Mouse (Mus musculus) hindbrain, embryonic 16.5 days (tissue): Measurements from ENCODE around the gene Apoa1. TPM values are rescaled to one million over a fixed set of nuclear protein-coding genes. Genes with fewer than 3 reads are reported as not detected.

Experiments used
- ATAC-seq: fragments of 200-750 bp; cut with Nextera tagmentation; 2 replicates; pipeline ENCODE4 v1.8.0; 2017; ENCODE audit warnings: moderate TSS enrichment, moderate library complexity
- H3K27ac ChIP-seq: fragments of 300-500 bp; sonication (generic); 2 replicates; pipeline ENCODE4 v1.5.1; 2014; ENCODE audit warnings: low read depth, mild to moderate bottlenecking, control low read depth, low read length, moderate library complexity
- H3K27me3 ChIP-seq: fragments of 300-500 bp; sonication (generic); replicated peaks from 2 replicates; pipeline ENCODE4 v1.6.1; 2014; ENCODE audit warnings: low read length; ENCODE audit not compliant: control insufficient read depth, insufficient read depth
- H3K36me3 ChIP-seq: fragments of 300-500 bp; sonication (generic); 2 replicates; pipeline ENCODE4 v1.6.1; 2014; ENCODE audit warnings: mild to moderate bottlenecking, low read length, moderate library complexity, mixed read lengths; ENCODE audit not compliant: control insufficient read depth, insufficient read depth
- H3K4me1 ChIP-seq: fragments of 300-500 bp; sonication (generic); 2 replicates; pipeline ENCODE4 v1.6.1; 2014; ENCODE audit warnings: low read depth, low read length; ENCODE audit not compliant: control insufficient read depth, insufficient read depth
- H3K4me2 ChIP-seq: fragments of 300-500 bp; sonication (generic); 2 replicates; pipeline ENCODE4 v1.6.1; 2014; ENCODE audit warnings: mild to moderate bottlenecking, low read length, control low read depth, moderate library complexity
- H3K4me3 ChIP-seq: fragments of 300-500 bp; sonication (generic); 2 replicates; pipeline ENCODE4 v1.5.1; 2014; ENCODE audit warnings: mild to moderate bottlenecking, low read length, control low read depth, moderate library complexity
- H3K9ac ChIP-seq: fragments of 300-500 bp; sonication (generic); 2 replicates; pipeline ENCODE4 v1.6.1; 2014; ENCODE audit warnings: low read depth, mild to moderate bottlenecking, control low read depth, low read length, moderate library complexity
- H3K9me3 ChIP-seq: fragments of 300-500 bp; sonication (generic); 2 replicates; pipeline ENCODE4 v1.6.1; 2014; ENCODE audit warnings: mild to moderate bottlenecking, low read length, moderate library complexity; ENCODE audit not compliant: control insufficient read depth
- WGBS: fragments of 180-500 bp; shearing (Covaris S2); extraction: QIAGEN DNeasy Blood & Tissue Kit; methylation state at CpG from one replicate; pipeline ENCODE4 v1.1.7; 2014; 5-methylcytosine and 5-hydroxymethylcytosine counted together
- polyA plus RNA-seq: library from polyadenylated mRNA; unstranded; fragments of >200 nt; fragmentation: Nextera tagmentation; extraction: Ambion mirVana; gene quantifications from 2 replicates; pipeline ENCODE4 v1.2.1, GENCODE M21; 2015

Gene Apoa1
- polyA plus RNA-seq, 1 experiment from 2014 or later, result 4.1 TPM

- ATAC-seq, result no peak
- no peak overlapping the region for H3K4me3 ChIP-seq
- H3K4me2 ChIP-seq, result no peak overlapping the region
- no peaks in the 10 kb centered on the region for H3K9me3 ChIP-seq
- H3K36me3 ChIP-seq, result no peaks in the 10 kb centered on the region
- no peak overlapping the region for H3K9ac ChIP-seq
- H3K4me1 ChIP-seq, result no peaks in the 10 kb centered on the region
- no peaks in the 10 kb centered on the region for H3K27me3 ChIP-seq
- 84% methylated on average over 2 of the region's 2 CpGs for WGBS
- no peak overlapping the region for H3K27ac ChIP-seq
Observed at GRCm38 (mm10) chr9:46241818-46242217, 13.4 kb downstream of the Apoa1 start.

GRCm38 (mm10) chr9:46243122-46243521, 14.7 kb downstream of the Apoa1 start:
- ATAC-seq, result no peak
- H3K9me3 ChIP-seq, result no peaks in the 10 kb centered on the region
- no peak overlapping the region for H3K27ac ChIP-seq
- no peak overlapping the region for H3K4me3 ChIP-seq
- 58% methylated on average over 4 of the region's 4 CpGs for WGBS
- H3K4me1 ChIP-seq, result no peaks in the 10 kb centered on the region
- no peak overlapping the region for H3K4me2 ChIP-seq
- no peak overlapping the region for H3K9ac ChIP-seq
- no peaks in the 10 kb centered on the region for H3K27me3 ChIP-seq
- no peaks in the 10 kb centered on the region for H3K36me3 ChIP-seq

- Histone ChIP-seq H3K4me3 (no peak overlapping the region), H3K9ac (no peak overlapping the region), H3K36me3 (no peaks in the 10 kb centered on the region), H3K9me3 (no peaks in the 10 kb centered on the region), H3K4me2 (no peak overlapping the region), H3K4me1 (no peaks in the 10 kb centered on the region), H3K27me3 (no peaks in the 10 kb centered on the region), H3K27ac (no peak overlapping the region)
- no peak for ATAC-seq
- WGBS, result 60% methylated on average over 8 of the region's 8 CpGs
Observed at GRCm38 (mm10) chr9:46243584-46243983, 15.2 kb downstream of the Apoa1 start.

GRCm38 (mm10) chr9:46246752-46247324, 18.5 kb downstream of the Apoa1 start:
- no peaks in the 10 kb centered on the region for H3K36me3 ChIP-seq
- no peaks in the 10 kb centered on the region for H3K27me3 ChIP-seq
- ATAC-seq, result peak; percentile 89
- no peak overlapping the region for H3K9ac ChIP-seq
- no peak overlapping the region for H3K27ac ChIP-seq
- H3K4me1 ChIP-seq, result no peaks in the 10 kb centered on the region
- H3K4me2 ChIP-seq, result peak overlapping the region; percentile 15
- WGBS, result 30% methylated on average over 11 of the region's 11 CpGs
- H3K9me3 ChIP-seq, result no peaks in the 10 kb centered on the region
- no peak overlapping the region for H3K4me3 ChIP-seq

- Histone ChIP-seq H3K36me3 (no peaks in the 10 kb centered on the region), H3K9me3 (no peaks in the 10 kb centered on the region), H3K27me3 (no peaks in the 10 kb centered on the region), H3K9ac (no peak overlapping the region), H3K27ac (no peak overlapping the region), H3K4me3 (no peak overlapping the region), H3K4me1 (no peaks in the 10 kb centered on the region), H3K4me2 (no peak overlapping the region)
- ATAC-seq, result no peak
- WGBS, result 91% methylated on average over 7 of the region's 7 CpGs
Observed at GRCm38 (mm10) chr9:46256177-46256576, 27.8 kb downstream of the Apoa1 start.

GRCm38 (mm10) chr9:46256658-46257385, 28.4 kb downstream of the Apoa1 start:
- Histone ChIP-seq H3K9ac (no peak overlapping the region), H3K36me3 (no peaks in the 10 kb centered on the region), H3K4me2 (no peak overlapping the region), H3K9me3 (no peaks in the 10 kb centered on the region), H3K27me3 (no peaks in the 10 kb centered on the region), H3K4me3 (no peak overlapping the region), H3K27ac (no peak overlapping the region), H3K4me1 (no peaks in the 10 kb centered on the region)
- WGBS, result 85% methylated on average over 10 of the region's 10 CpGs
- no peak for ATAC-seq

- H3K9ac ChIP-seq, result no peak overlapping the region
Observed at GRCm38 (mm10) chr9:46257546-46257945, 29.2 kb downstream of the Apoa1 start.

GRCm38 (mm10) chr9:46259111-46259510, 30.7 kb downstream of the Apoa1 start:
- Histone ChIP-seq H3K4me3 (no peak overlapping the region), H3K9me3 (no peaks in the 10 kb centered on the region), H3K4me2 (no peak overlapping the region), H3K27me3 (no peaks in the 10 kb centered on the region), H3K27ac (no peak overlapping the region), H3K36me3 (no peaks in the 10 kb centered on the region), H3K9ac (no peak overlapping the region), H3K4me1 (no peaks in the 10 kb centered on the region)
- no peak for ATAC-seq
- 86% methylated on average over 6 of the region's 6 CpGs for WGBS

More at GRCm38 (mm10) chr9:46257546-46257945, 29.2 kb downstream of the Apoa1 start:
- no peaks in the 10 kb centered on the region for H3K27me3 ChIP-seq
- H3K27ac ChIP-seq, result no peak overlapping the region
- H3K9me3 ChIP-seq, result no peaks in the 10 kb centered on the region
- no peaks in the 10 kb centered on the region for H3K4me1 ChIP-seq
- no peak overlapping the region for H3K4me2 ChIP-seq
- H3K36me3 ChIP-seq, result no peaks in the 10 kb centered on the region
- H3K4me3 ChIP-seq, result no peak overlapping the region
- 87% methylated on average over 3 of the region's 3 CpGs for WGBS
- ATAC-seq, result no peak

GRCm38 (mm10) chr9:46261131-46261530, 32.8 kb downstream of the Apoa1 start:
- H3K36me3 ChIP-seq, result no peaks in the 10 kb centered on the region
- 87% methylated on average over 7 of the region's 7 CpGs for WGBS
- no peak overlapping the region for H3K27ac ChIP-seq
- H3K9ac ChIP-seq, result no peak overlapping the region
- no peak for ATAC-seq
- H3K4me3 ChIP-seq, result no peak overlapping the region
- no peaks in the 10 kb centered on the region for H3K9me3 ChIP-seq
- no peaks in the 10 kb centered on the region for H3K27me3 ChIP-seq
- H3K4me1 ChIP-seq, result no peaks in the 10 kb centered on the region
- H3K4me2 ChIP-seq, result no peak overlapping the region
